Mouse (Mus musculus) MEL (cell line): ENCODE data around the gene Pde1a. TPM values are rescaled to one million over a fixed set of nuclear protein-coding genes. Genes with fewer than 3 reads are reported as not detected.

Source experiments
- DNase-seq: peaks from one replicate; pipeline ENCODE4 v3.0.0; 2011; ENCODE audit warnings: low read depth, low spot score
- H3K27ac ChIP-seq: 2 replicates; pipeline ENCODE4 v1.5.1; 2012; ENCODE audit warnings: low read depth, mild to moderate bottlenecking, control low read depth, low read length, moderate library complexity; ENCODE audit not compliant: control insufficient read depth
- H3K27me3 ChIP-seq, 2 experiments: fragments of 150-350 bp in 1 of 2; sonication (generic) in 1 of 2; 2 replicates each; pipeline ENCODE4 v1.6.1; 2012; ENCODE audit warnings: low read length in 2 of 2, mild to moderate bottlenecking in 2 of 2, improper control_type of control experiment in 1 of 2, moderate library complexity in 1 of 2; ENCODE audit not compliant: insufficient read depth in 2 of 2, control insufficient read depth in 1 of 2
- H3K36me3 ChIP-seq, 2 experiments: 2 replicates each; pipeline ENCODE4 v1.6.1; 2012 to 2014; ENCODE audit warnings: low read length in 2 of 2, improper control_type of control experiment in 1 of 2, inconsistent platforms in 1 of 2, mild to moderate bottlenecking in 1 of 2; ENCODE audit not compliant: insufficient read depth in 2 of 2, control insufficient read depth in 1 of 2
- H3K4me1 ChIP-seq, 2 experiments: fragments of 150-350 bp in 1 of 2; sonication (generic) in 1 of 2; 2 replicates each; pipeline ENCODE4 v1.6.1; 2012; ENCODE audit warnings: low read length in 2 of 2, improper control_type of control experiment in 1 of 2, mild to moderate bottlenecking in 1 of 2; ENCODE audit not compliant: insufficient read depth in 2 of 2, control insufficient read depth in 1 of 2
- H3K4me3 ChIP-seq, 2 experiments: fragments of 150-350 bp in 1 of 2; sonication (generic) in 1 of 2; 2 replicates each; pipeline ENCODE4 v1.5.1; 2012; ENCODE audit warnings: low read depth in 2 of 2, low read length in 2 of 2, mild to moderate bottlenecking in 2 of 2, moderate library complexity in 2 of 2, control low read depth in 1 of 2, improper control_type of control experiment in 1 of 2; ENCODE audit not compliant: control insufficient read depth in 1 of 2, insufficient read depth in 1 of 2
- H3K79me2 ChIP-seq: 2 replicates; pipeline ENCODE4 v1.6.1; 2012; ENCODE audit warnings: mild to moderate bottlenecking, low read length, moderate library complexity; ENCODE audit not compliant: control insufficient read depth, poor library complexity, insufficient read depth
- H3K9ac ChIP-seq: 2 replicates; pipeline ENCODE4 v1.6.1; 2012; ENCODE audit warnings: low read depth, mild to moderate bottlenecking, control low read depth, low read length, moderate library complexity; ENCODE audit not compliant: control insufficient read depth, poor library complexity, severe bottlenecking
- H3K9me3 ChIP-seq: fragments of 150-350 bp; sonication (generic); replicated peaks from 2 replicates; pipeline ENCODE4 v1.6.1; 2012; ENCODE audit warnings: mild to moderate bottlenecking, low read length, improper control_type of control experiment, moderate library complexity; ENCODE audit not compliant: insufficient read depth
- BHLHE40 ChIP-seq: IDR thresholded peaks from 2 replicates; pipeline ENCODE4 v1.6.1; 2012; ENCODE audit warnings: low read depth, mild to moderate bottlenecking, inconsistent platforms, low read length, improper control_type of control experiment, borderline replicate concordance
- EP300 ChIP-seq, 2 experiments: IDR thresholded peaks; 2 replicates each; pipeline ENCODE4 v1.6.1; 2011; ENCODE audit warnings: improper control_type of control experiment in 2 of 2, low read length in 2 of 2, low read depth in 1 of 2, mild to moderate bottlenecking in 1 of 2
- ETS1 ChIP-seq: IDR thresholded peaks from 2 replicates; pipeline ENCODE4 v1.6.1; 2012; ENCODE audit warnings: low read depth, mild to moderate bottlenecking, inconsistent platforms, low read length, improper control_type of control experiment, moderate library complexity
- GATA1 ChIP-seq: IDR thresholded peaks from 2 replicates; pipeline ENCODE4 v1.6.1; 2011; ENCODE audit warnings: low read depth, low read length, improper control_type of control experiment
- JUND ChIP-seq: IDR thresholded peaks from 2 replicates; pipeline ENCODE4 v1.6.1; 2011; ENCODE audit warnings: low read depth, mild to moderate bottlenecking, improper control_type of control experiment, low read length
- KAT2A ChIP-seq: conservative IDR thresholded peaks from 2 replicates; pipeline ENCODE4 v1.6.1; 2012; ENCODE audit warnings: low read depth, low read length, improper control_type of control experiment, inconsistent platforms
- MAZ ChIP-seq: IDR thresholded peaks from 2 replicates; pipeline ENCODE4 v1.6.1; 2012; ENCODE audit warnings: low read depth, mild to moderate bottlenecking, inconsistent platforms, low read length, improper control_type of control experiment
- MXI1 ChIP-seq: IDR thresholded peaks from 2 replicates; pipeline ENCODE4 v1.6.1; 2011; ENCODE audit warnings: mild to moderate bottlenecking, low read depth, low read length, improper control_type of control experiment
- MYB ChIP-seq: IDR thresholded peaks from 2 replicates; pipeline ENCODE4 v1.6.1; 2011; ENCODE audit warnings: mild to moderate bottlenecking, low read depth, low read length, improper control_type of control experiment
- MYC ChIP-seq: IDR thresholded peaks from 2 replicates; pipeline ENCODE4 v1.6.1; 2011; ENCODE audit warnings: low read depth, mild to moderate bottlenecking, low read length, improper control_type of control experiment, moderate library complexity
- NRF1 ChIP-seq: IDR thresholded peaks from 2 replicates; pipeline ENCODE4 v1.6.1; 2014; ENCODE audit warnings: low read depth, mild to moderate bottlenecking, inconsistent platforms, low read length, improper control_type of control experiment, moderate library complexity; ENCODE audit not compliant: poor library complexity, insufficient read depth, severe bottlenecking
- POLR2A ChIP-seq, 2 experiments: IDR thresholded peaks; 2 replicates each; pipeline ENCODE4 v1.6.1; 2011 to 2012; ENCODE audit warnings: low read length in 2 of 2, mild to moderate bottlenecking in 2 of 2, control low read depth in 1 of 2, improper control_type of control experiment in 1 of 2, low read depth in 1 of 2, moderate library complexity in 1 of 2; ENCODE audit not compliant: control insufficient read depth in 1 of 2, insufficient read depth in 1 of 2, poor library complexity in 1 of 2
- POLR2AphosphoS2 ChIP-seq: IDR thresholded peaks from 2 replicates; pipeline ENCODE4 v1.6.1; 2011; ENCODE audit warnings: low read length, improper control_type of control experiment
- POLR2AphosphoS5 ChIP-seq: IDR thresholded peaks from 2 replicates; pipeline ENCODE4 v1.6.1; 2012; ENCODE audit warnings: low read depth, borderline replicate concordance, mild to moderate bottlenecking, inconsistent platforms, low read length, moderate library complexity, mixed read lengths
- RAD21 ChIP-seq: IDR thresholded peaks from 2 replicates; pipeline ENCODE4 v1.6.1; 2011; ENCODE audit warnings: mild to moderate bottlenecking, low read depth, low read length, improper control_type of control experiment
- RCOR1 ChIP-seq: IDR thresholded peaks from 2 replicates; pipeline ENCODE4 v1.6.1; 2012; ENCODE audit warnings: low read depth, mild to moderate bottlenecking, inconsistent platforms, low read length, improper control_type of control experiment
- SMC3 ChIP-seq: IDR thresholded peaks from 2 replicates; pipeline ENCODE4 v1.6.1; 2011; ENCODE audit warnings: low read depth, low read length, improper control_type of control experiment
- ZMIZ1 ChIP-seq: IDR thresholded peaks from 2 replicates; pipeline ENCODE4 v1.6.1; 2012; ENCODE audit warnings: low read depth, mild to moderate bottlenecking, inconsistent platforms, low read length, improper control_type of control experiment, moderate library complexity
- ZNF384 ChIP-seq: IDR thresholded peaks from 2 replicates; pipeline ENCODE4 v1.6.1; 2012; ENCODE audit warnings: low read depth, mild to moderate bottlenecking, inconsistent platforms, low read length, improper control_type of control experiment
- polyA plus RNA-seq, 2 experiments: library from polyadenylated mRNA; stranded (reverse) in 1 of 2; unstranded in 1 of 2; fragments of >175 nt in 1 of 2; fragments of >200 nt in 1 of 2; gene quantifications; 2 replicates each; pipeline versions ENCODE4 v1.2.1 to v1.2.4; 2012; ENCODE audit warnings: low replicate concordance in 2 of 2, low read depth in 1 of 2; ENCODE audit not compliant: insufficient read length in 2 of 2, insufficient read depth in 1 of 2, missing spikeins in 1 of 2
- total RNA-seq: library from RNA; depleted of rRNA; stranded (reverse); fragments of 300-350 nt; gene quantifications from 2 replicates; pipeline ENCODE4 v1.2.3, GENCODE M21; 2012

Pde1a gene
- total and polyA plus RNA-seq, 3 experiments: not detected

DNA sequence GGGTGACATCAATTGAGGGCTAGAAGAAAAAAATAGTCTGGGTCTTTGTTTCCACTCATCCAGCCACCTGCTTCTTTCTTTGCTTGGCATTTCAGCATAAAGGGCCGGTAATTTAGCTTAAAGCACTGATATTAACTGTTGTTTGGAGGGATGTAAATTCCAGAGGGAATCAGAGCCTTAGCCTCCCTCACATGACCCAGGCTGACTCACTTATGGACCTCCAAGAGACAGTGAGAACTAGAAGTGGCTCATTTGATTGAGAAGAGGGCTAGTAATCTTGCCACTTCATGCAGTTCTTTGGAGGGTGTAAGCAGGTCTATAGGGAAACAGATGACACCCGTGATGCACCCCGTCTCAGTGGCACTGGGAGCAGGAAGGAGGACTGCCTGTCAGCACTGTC, 230.7 kb downstream of the Pde1a start:
- Histone ChIP-seq H3K27ac (no peak overlapping the region), H3K79me2 (no peaks in the 10 kb centered on the region), H3K9ac (no peak overlapping the region), H3K4me1 (peaks cover 2 to 7% of the 10 kb centered on the region in 2 experiments; a peak in 1 of 4 replicates), H3K27me3 (peaks cover 0 to 4% of the 10 kb centered on the region in 2 experiments; a peak in 3 of 4 replicates), H3K36me3 (peaks cover 0 to 7% of the 10 kb centered on the region in 2 experiments; a peak in 2 of 4 replicates), H3K4me3 (no peak overlapping the region), H3K9me3 (no peaks in the 10 kb centered on the region)
- DNase-seq: no peak
- TF ChIP-seq EP300 (IDR thresholded peaks at IDR 0.05; ENCODE audit: low read depth in 1 of 2, low read length in 2 of 2) (no peak), BHLHE40 (no peak), RAD21 (no peak), MXI1 (no peak), ZMIZ1 (no peak), SMC3 (no peak), POLR2A (IDR thresholded peaks at IDR 0.05; ENCODE audit: control insufficient read depth in 1 of 2, insufficient read depth in 1 of 2, low read depth in 1 of 2, low read length in 2 of 2, poor library complexity in 1 of 2) (no peak), NRF1 (no peak), MAZ (no peak), ETS1 (no peak), JUND (no peak), MYB (no peak), GATA1 (no peak), ZNF384 (no peak), RCOR1 (no peak)

DNA sequence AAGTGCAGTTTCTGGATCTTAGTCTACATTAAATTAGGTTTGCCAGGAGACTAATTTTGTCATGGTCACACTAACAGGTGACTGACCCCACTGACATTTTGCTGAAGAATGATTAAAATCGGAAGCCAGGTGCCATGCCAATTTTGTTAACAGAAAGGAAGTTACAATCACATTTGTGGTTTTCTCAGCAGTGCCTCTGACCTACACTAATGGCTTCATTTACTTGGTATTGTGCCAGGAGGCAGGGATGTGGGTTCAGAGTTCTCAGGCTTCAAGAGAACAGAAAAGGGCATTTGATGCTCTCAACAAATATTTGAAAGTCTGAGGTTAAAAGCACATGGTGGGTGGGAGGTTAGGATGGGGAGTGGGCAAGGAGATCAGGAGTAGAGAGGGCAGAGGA, 236.4 kb downstream of the Pde1a start:
- DNase-seq: no peak
- H3K9ac ChIP-seq: no peak overlapping the region

More for the DNA sequence above, 236.4 kb downstream of the Pde1a start:
- Histone ChIP-seq H3K4me1 (no peaks in the 10 kb centered on the region), H3K27me3 (no peaks in the 10 kb centered on the region; a peak in 1 of 4 replicates), H3K36me3 (no peaks in the 10 kb centered on the region), H3K79me2 (no peaks in the 10 kb centered on the region), H3K9me3 (no peaks in the 10 kb centered on the region), H3K27ac (no peak overlapping the region), H3K4me3 (no peak overlapping the region)
- TF ChIP-seq POLR2AphosphoS5: no peak
- no peak for TF ChIP-seq RAD21
- TF ChIP-seq POLR2AphosphoS2: no peak
- TF ChIP-seq KAT2A: no peak
- no peak for TF ChIP-seq MYC
- TF ChIP-seq MAZ: no peak
- no peak for TF ChIP-seq BHLHE40
